Mouse (Mus musculus): ENCODE data around the gene Zfp746. TPM values are rescaled to one million over a fixed set of nuclear protein-coding genes. Genes with fewer than 3 reads are reported as not detected.

The Zfp746 gene
- polyA plus RNA-seq (2014; fragmentation: Illumina TruSeq; extraction: RNeasy Lipid Tissue Mini Kit (QIAGEN cat#74804); ENCODE audit: low read depth, low replicate concordance) = 11.4 TPM

GRCm38 (mm10) chr6:48086471-48086878, at the start of gene Zfp746:
TSS of gene Zfp746 (minus strand) at chr6:48086593.

GRCm38 (mm10) chr6:48048426-48049272, 37.7 kb downstream of the Zfp746 start, which contains the start of gene Zfp777:
TSS of gene Zfp777 (minus strand) at chr6:48048911.

Other genes starting within 250 kb of the Zfp746 start
- gene Zfp282, start 209.4 kb downstream of the Zfp746 start, polyA plus RNA-seq (2014; fragmentation: Illumina TruSeq; extraction: RNeasy Lipid Tissue Mini Kit (QIAGEN cat#74804); ENCODE audit: low read depth, low replicate concordance) = 1.6 TPM
- 5.2 TPM for gene Zfp212, start 166.1 kb downstream of the Zfp746 start, polyA plus RNA-seq (2014; fragmentation: Illumina TruSeq; extraction: RNeasy Lipid Tissue Mini Kit (QIAGEN cat#74804); ENCODE audit: low read depth, low replicate concordance)
- gene Zfp956, start 133.2 kb downstream of the Zfp746 start, polyA plus RNA-seq (2014; fragmentation: Illumina TruSeq; extraction: RNeasy Lipid Tissue Mini Kit (QIAGEN cat#74804); ENCODE audit: low read depth, low replicate concordance) = 1.4 TPM
- 7.0 TPM for gene Zfp777, start 37.7 kb downstream of the Zfp746 start, polyA plus RNA-seq (2014; fragmentation: Illumina TruSeq; extraction: RNeasy Lipid Tissue Mini Kit (QIAGEN cat#74804); ENCODE audit: low read depth, low replicate concordance)

Measured in adrenal gland, adult 10 weeks (tissue).